Mouse (Mus musculus) midbrain, embryonic 16.5 days (tissue): ENCODE measurements around the gene Map3k21. TPM values are rescaled to one million over a fixed set of nuclear protein-coding genes. Genes with fewer than 3 reads are reported as not detected.

Experiments
- ATAC-seq: fragments of 200-750 bp; cut with Nextera tagmentation; 2 replicates; pipeline ENCODE4 v1.8.0; 2017; ENCODE audit warnings: moderate TSS enrichment
- H3K27ac ChIP-seq: fragments of 300-500 bp; sonication (generic); 2 replicates; pipeline ENCODE4 v1.5.1; 2014; ENCODE audit warnings: mild to moderate bottlenecking, low read length, mixed read lengths
- H3K27me3 ChIP-seq: fragments of 300-500 bp; sonication (generic); 2 replicates; pipeline ENCODE4 v1.6.1; 2014; ENCODE audit warnings: low read depth, low read length, mixed read lengths; ENCODE audit not compliant: control insufficient read depth, insufficient read depth
- H3K36me3 ChIP-seq: fragments of 300-500 bp; sonication (generic); 2 replicates; pipeline ENCODE4 v1.6.1; 2014; ENCODE audit warnings: mild to moderate bottlenecking, low read length, moderate library complexity, mixed read lengths; ENCODE audit not compliant: control insufficient read depth, insufficient read depth
- H3K4me1 ChIP-seq: fragments of 300-500 bp; sonication (generic); 2 replicates; pipeline ENCODE4 v1.6.1; 2014; ENCODE audit warnings: mild to moderate bottlenecking, low read length, mixed read lengths; ENCODE audit not compliant: control insufficient read depth, insufficient read depth
- H3K4me2 ChIP-seq: fragments of 300-500 bp; sonication (generic); 2 replicates; pipeline ENCODE4 v1.6.1; 2014; ENCODE audit warnings: mild to moderate bottlenecking, low read length, mixed read lengths
- H3K4me3 ChIP-seq: fragments of 300-500 bp; sonication (generic); 2 replicates; pipeline ENCODE4 v1.5.1; 2014; ENCODE audit warnings: low read depth, mild to moderate bottlenecking, low read length, moderate library complexity, mixed read lengths
- H3K9ac ChIP-seq: fragments of 300-500 bp; sonication (generic); 2 replicates; pipeline ENCODE4 v1.6.1; 2014; ENCODE audit warnings: low read depth, low read length, mixed read lengths
- H3K9me3 ChIP-seq: fragments of 300-500 bp; sonication (generic); replicated peaks from 2 replicates; pipeline ENCODE4 v1.6.1; 2014; ENCODE audit warnings: mild to moderate bottlenecking, low read length, mixed read lengths; ENCODE audit not compliant: control insufficient read depth, poor library complexity, severe bottlenecking
- WGBS: fragments of 180-500 bp; shearing (Covaris S2); extraction: QIAGEN DNeasy Blood & Tissue Kit; methylation state at CpG from one replicate; pipeline ENCODE4 v1.1.7; 2014; 5-methylcytosine and 5-hydroxymethylcytosine counted together
- polyA plus RNA-seq: library from polyadenylated mRNA; unstranded; fragments of >200 nt; fragmentation: Nextera tagmentation; extraction: Ambion mirVana; gene quantifications from 2 replicates; pipeline ENCODE4 v1.2.1, GENCODE M21; 2015

The Map3k21 gene
- polyA plus RNA-seq, 1 experiment from 2014 or later: 0.99 TPM

DNA sequence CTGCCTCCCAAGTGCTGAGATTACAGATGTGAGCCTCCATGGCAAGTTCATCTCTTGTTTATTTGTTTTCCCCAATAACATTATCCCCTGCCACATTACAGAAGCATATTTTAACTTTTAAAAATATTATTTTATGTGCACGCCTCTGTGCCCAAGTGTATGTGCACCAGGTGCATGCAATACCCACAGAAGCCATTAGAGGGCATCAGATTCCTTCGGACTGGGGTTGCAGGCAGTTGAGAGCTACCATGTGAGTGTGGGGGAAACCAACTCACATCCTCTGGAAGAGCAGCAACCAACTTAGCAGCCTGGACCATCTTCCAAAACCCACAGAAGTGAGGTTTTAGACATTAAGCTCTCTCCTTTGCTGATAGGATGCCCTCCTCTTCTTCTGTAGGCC is 2.9 kb upstream of the Map3k21 start:
- 77% methylated on average over 2 of the region's 2 CpGs for WGBS
- Histone ChIP-seq H3K4me2 (no peak overlapping the region), H3K27me3 (peaks cover 35% of the 10 kb centered on the region)

DNA sequence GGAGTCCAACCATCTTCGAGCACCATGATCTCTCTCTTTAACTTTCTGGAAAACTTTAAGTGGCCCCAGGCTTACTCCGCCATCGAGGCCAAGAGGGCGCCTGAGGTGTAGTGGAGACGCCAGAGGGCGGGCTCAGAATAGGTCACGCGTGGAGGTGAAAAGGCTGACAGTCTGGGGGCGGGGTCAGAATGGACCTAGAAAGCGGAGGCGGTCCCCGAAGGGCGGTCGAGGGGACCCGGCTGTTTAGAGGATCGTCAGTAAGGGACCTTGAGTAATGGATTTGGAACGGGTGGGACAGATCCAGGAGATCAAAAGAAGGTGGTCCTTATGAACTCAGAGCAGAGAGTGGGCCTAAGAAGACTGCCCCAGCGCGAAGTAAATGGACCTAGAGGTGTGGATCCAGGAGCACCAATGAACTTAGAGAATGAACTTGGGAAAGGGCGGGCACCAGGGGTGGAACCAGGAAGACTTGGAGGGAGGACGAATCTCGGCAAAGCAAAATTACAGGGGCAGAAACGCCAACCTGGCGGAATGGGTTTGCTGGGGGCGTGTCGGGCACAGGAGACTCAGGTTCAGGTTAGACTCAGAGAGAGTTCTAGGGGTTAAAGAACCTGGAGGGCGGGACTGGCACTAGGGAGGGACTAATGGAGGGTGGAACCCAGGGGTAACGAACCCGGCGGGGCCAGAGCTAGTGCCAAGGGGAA is 437 bp upstream of the Map3k21 start:
- 0 out of 2 replicates have a peak, but pooled peaks have one; percentile 19 for ATAC-seq
- H3K27ac ChIP-seq: no peak overlapping the region
- 5% methylated on average over 30 of the region's 30 CpGs for WGBS
- no peaks in the 10 kb centered on the region for H3K9me3 ChIP-seq
- H3K36me3 ChIP-seq: no peaks in the 10 kb centered on the region
- H3K4me2 ChIP-seq: peak overlapping the region; percentile 95
- H3K4me3 ChIP-seq: peak overlapping the region; percentile 60
- H3K9ac ChIP-seq: no peak overlapping the region
- H3K27me3 ChIP-seq: peaks cover 43% of the 10 kb centered on the region
- peaks cover 7% of the 10 kb centered on the region; the same call in 1 of the 2 replicates for H3K4me1 ChIP-seq

More for the DNA sequence above, 2.9 kb upstream of the Map3k21 start:
- Histone ChIP-seq H3K27ac (no peak overlapping the region), H3K4me1 (peaks cover 7% of the 10 kb centered on the region; the same call in 1 of the 2 replicates), H3K9me3 (no peaks in the 10 kb centered on the region), H3K36me3 (no peaks in the 10 kb centered on the region), H3K9ac (no peak overlapping the region), H3K4me3 (no peak overlapping the region)
- no peak for ATAC-seq

DNA sequence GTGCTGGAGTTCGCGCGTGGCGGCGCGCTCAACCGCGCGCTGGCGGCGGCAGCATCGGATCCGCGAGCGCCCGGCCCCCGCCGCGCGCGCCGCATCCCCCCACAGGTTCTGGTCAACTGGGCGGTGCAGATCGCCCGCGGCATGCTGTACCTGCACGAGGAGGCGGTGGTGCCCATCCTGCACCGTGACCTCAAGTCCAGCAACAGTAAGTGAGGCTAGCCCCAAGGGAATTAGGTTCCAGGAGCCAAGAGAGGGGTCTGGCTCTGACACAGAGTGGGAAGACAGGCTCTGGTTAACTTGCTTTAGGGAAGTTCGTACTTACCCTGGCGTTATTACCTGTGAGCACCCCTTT is 955 bp downstream of the Map3k21 start:
- Histone ChIP-seq H3K36me3 (no peaks in the 10 kb centered on the region), H3K27me3 (peaks cover 43% of the 10 kb centered on the region), H3K4me3 (peak overlapping the region; percentile 60), H3K4me1 (peaks cover 7% of the 10 kb centered on the region; the same call in 1 of the 2 replicates), H3K9me3 (no peaks in the 10 kb centered on the region), H3K9ac (peak overlapping the region; percentile 68), H3K27ac (no peak overlapping the region), H3K4me2 (peak overlapping the region; percentile 95)
- ATAC-seq: no peak; the same call in 1 of the 2 replicates
- WGBS: 2% methylated on average over 31 of the region's 31 CpGs

DNA sequence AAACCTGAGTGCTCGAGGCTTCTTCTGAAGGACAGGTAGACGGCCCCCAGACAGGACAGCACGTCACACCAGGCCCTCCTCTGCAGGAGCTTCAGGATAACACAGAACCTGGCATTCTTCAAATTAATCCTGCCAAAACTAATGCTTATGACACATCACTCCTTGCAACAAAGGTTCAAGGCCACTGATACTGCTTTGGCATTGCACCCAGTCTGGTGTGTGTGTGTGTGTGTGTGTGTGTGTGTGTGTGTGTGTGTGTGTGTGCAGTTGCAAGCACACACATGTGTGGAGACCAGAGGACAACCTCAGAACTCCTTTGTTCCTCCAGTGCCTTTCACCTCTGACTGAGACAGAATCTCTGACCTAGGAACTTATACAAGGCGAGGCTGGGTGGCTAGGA is 3.0 kb downstream of the Map3k21 start:
- H3K27me3 ChIP-seq: peaks cover 41% of the 10 kb centered on the region
- H3K36me3 ChIP-seq: no peaks in the 10 kb centered on the region
- H3K4me2 ChIP-seq: no peak overlapping the region
- no peak overlapping the region for H3K27ac ChIP-seq
- no peak overlapping the region for H3K4me3 ChIP-seq
- peaks cover 7% of the 10 kb centered on the region; the same call in 1 of the 2 replicates for H3K4me1 ChIP-seq
- no peaks in the 10 kb centered on the region for H3K9me3 ChIP-seq
- H3K9ac ChIP-seq: no peak overlapping the region
- 81% methylated on average over 4 of the region's 4 CpGs for WGBS
- no peak for ATAC-seq

DNA sequence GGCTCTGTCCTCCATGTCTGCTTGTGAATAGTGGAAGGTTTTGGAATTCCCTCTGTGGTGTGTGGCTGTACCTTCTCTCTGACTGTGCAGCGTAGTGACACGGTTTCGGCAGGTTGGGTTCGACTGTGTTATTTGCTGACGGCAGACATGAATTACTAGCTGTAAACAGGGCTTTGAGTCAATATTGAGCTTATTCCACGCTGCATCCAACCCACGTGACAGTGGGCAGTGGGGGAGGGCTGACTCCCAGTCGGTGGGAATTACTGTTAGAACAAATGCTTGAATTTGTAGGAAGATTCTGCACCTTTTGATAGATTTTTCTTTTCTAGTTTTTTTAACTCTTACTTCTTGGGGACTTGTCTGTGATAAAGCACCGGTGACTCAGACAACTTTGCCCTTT is 4.1 kb downstream of the Map3k21 start:
- H3K27me3 ChIP-seq: peaks cover 29% of the 10 kb centered on the region
- no peak overlapping the region for H3K9ac ChIP-seq
- no peaks in the 10 kb centered on the region for H3K9me3 ChIP-seq
- no peaks in the 10 kb centered on the region for H3K36me3 ChIP-seq
- H3K4me2 ChIP-seq: no peak overlapping the region
- H3K4me1 ChIP-seq: peaks cover 7% of the 10 kb centered on the region; the same call in 1 of the 2 replicates
- no peak overlapping the region for H3K27ac ChIP-seq
- no peak overlapping the region for H3K4me3 ChIP-seq
- no peak for ATAC-seq
- 82% methylated on average over 9 of the region's 9 CpGs for WGBS

DNA sequence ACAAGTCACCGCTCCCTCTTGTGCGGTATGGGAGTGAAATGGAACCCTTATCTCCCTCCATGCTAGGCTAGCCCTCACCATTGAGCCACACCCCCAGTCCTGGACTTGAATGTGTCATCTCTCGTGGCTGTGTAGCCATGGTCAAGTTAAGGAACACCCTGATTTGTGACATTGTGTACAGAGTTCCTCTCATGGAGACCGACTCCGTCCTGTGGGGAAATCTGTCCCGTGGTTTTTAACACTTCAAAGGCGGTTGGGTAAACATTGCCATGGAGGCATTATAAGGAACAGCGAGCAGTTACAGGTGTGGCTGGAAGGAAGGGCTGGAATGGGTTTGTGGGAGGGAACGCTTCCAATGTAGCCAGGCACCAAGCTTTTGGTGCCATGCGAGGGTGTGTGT is 6.8 kb downstream of the Map3k21 start:
- Histone ChIP-seq H3K36me3 (no peaks in the 10 kb centered on the region), H3K27me3 (peaks cover 11% of the 10 kb centered on the region), H3K9me3 (no peaks in the 10 kb centered on the region), H3K4me3 (no peak overlapping the region), H3K27ac (no peak overlapping the region), H3K4me2 (no peak overlapping the region), H3K4me1 (no peaks in the 10 kb centered on the region), H3K9ac (no peak overlapping the region)
- no peak for ATAC-seq
- 83% methylated on average over 10 of the region's 10 CpGs for WGBS

DNA sequence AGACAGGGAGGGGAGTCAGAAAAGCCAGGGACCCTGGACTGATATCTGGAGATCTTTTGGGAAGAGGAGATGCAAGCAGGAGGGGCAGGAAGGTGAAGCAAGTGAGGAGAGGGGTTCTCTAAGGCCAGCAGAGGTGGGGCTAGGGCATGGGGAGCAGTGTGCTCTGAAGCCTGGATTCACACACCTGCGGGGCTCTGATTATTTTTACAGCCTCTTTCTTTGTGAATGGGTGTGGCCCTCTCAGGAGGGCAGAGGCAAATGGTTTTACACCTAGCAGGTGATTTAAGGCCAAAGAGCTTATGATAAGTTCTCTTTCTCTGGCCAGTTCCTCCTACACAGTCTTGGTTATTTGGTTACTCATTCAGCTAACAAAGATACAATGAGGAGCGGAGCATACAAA is 8.5 kb downstream of the Map3k21 start:
- H3K4me3 ChIP-seq: no peak overlapping the region
- H3K36me3 ChIP-seq: no peaks in the 10 kb centered on the region
- H3K9ac ChIP-seq: no peak overlapping the region
- 84% methylated on average over 2 of the region's 2 CpGs for WGBS
- ATAC-seq: no peak
- H3K4me1 ChIP-seq: no peaks in the 10 kb centered on the region
- no peak overlapping the region for H3K27ac ChIP-seq
- H3K27me3 ChIP-seq: no peaks in the 10 kb centered on the region
- H3K4me2 ChIP-seq: no peak overlapping the region
- H3K9me3 ChIP-seq: no peaks in the 10 kb centered on the region

DNA sequence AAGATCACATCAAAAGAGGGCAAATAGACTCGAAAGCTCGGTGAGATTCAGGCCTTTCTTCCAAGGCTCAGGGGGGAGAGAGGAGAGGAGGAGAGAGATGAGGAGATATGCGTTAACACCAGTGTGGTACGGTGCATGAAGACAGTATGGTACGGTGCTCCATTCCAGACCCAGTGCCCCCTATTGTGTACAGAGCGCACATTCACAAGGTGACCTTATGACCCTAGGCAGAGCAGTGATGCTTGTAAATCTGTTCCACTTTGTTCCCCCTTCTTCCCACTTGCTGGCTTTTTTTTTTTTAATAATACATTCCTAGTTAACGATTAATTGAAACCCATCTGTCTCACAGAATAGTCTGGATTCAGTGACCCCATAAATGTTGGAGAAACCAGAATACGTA is 9.3 kb downstream of the Map3k21 start:
- 45% methylated on average over 8 of the region's 8 CpGs for whole genome bisulfite sequencing

DNA sequence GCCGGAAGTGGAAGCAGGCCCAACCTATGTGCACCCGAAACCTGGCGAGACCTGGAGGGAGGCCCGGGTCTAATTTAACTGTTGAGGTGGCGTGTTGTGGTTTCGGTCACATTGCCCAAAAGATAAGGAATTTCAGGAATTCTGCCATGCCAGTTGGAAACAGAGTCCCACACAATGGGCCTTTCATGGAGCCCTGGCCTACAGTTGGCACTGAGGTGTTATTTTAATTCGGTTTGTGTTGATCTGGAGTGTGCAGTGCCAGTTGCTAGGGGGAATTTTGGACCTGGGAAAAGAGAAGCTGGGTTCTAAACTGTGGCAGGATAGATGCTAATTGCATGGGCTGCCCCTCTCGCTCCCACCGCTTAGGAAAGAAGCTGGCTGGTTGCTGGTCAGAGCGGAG is 10.0 kb downstream of the Map3k21 start:
- ATAC-seq: peak; percentile 25; the same call in 1 of the 2 replicates
- Histone ChIP-seq H3K27ac (no peak overlapping the region), H3K4me3 (no peak overlapping the region), H3K27me3 (no peaks in the 10 kb centered on the region), H3K4me1 (no peaks in the 10 kb centered on the region), H3K36me3 (no peaks in the 10 kb centered on the region), H3K9ac (no peak overlapping the region), H3K4me2 (no peak overlapping the region), H3K9me3 (no peaks in the 10 kb centered on the region)
- WGBS: 75% methylated on average over 10 of the region's 10 CpGs

More for the DNA sequence above, 9.3 kb downstream of the Map3k21 start:
- H3K4me3 ChIP-seq: no peak overlapping the region
- no peaks in the 10 kb centered on the region for H3K9me3 ChIP-seq
- no peak overlapping the region for H3K9ac ChIP-seq
- H3K4me1 ChIP-seq: no peaks in the 10 kb centered on the region
- no peak for ATAC-seq
- no peaks in the 10 kb centered on the region for H3K36me3 ChIP-seq
- no peak overlapping the region for H3K4me2 ChIP-seq
- no peak overlapping the region for H3K27ac ChIP-seq
- H3K27me3 ChIP-seq: no peaks in the 10 kb centered on the region
